Mouse (Mus musculus) midbrain, postnatal 0 days (tissue): ENCODE results near the gene Rgs14. TPM values are rescaled to one million over a fixed set of nuclear protein-coding genes. Genes with fewer than 3 reads are reported as not detected.

ENCODE experiments used
- ATAC-seq: fragments of 200-750 bp; cut with Nextera tagmentation; 2 replicates; pipeline ENCODE4 v1.8.0; 2017; ENCODE audit warnings: moderate number of reproducible peaks, mild to moderate bottlenecking, moderate TSS enrichment, moderate library complexity; ENCODE audit not compliant: low FRiP score
- DNase-seq: peaks from one replicate; pipeline ENCODE4 v3.0.0-alpha.2; 2015; ENCODE audit warnings: low spot score
- H3K27ac ChIP-seq: fragments of 300-500 bp; sonication (generic); 2 replicates; pipeline ENCODE4 v1.5.1; 2014; ENCODE audit warnings: low read depth, mild to moderate bottlenecking, low read length, mixed read lengths
- H3K27me3 ChIP-seq: fragments of 300-500 bp; sonication (generic); 2 replicates; pipeline ENCODE4 v1.6.1; 2014; ENCODE audit warnings: low read length, control low read depth, mixed read lengths; ENCODE audit not compliant: insufficient read depth
- H3K36me3 ChIP-seq: fragments of 300-500 bp; sonication (generic); 2 replicates; pipeline ENCODE4 v1.6.1; 2014; ENCODE audit warnings: low read length, control low read depth, mixed read lengths; ENCODE audit not compliant: insufficient read depth
- H3K4me1 ChIP-seq: fragments of 300-500 bp; sonication (generic); 2 replicates; pipeline ENCODE4 v1.6.1; 2014; ENCODE audit warnings: mild to moderate bottlenecking, control low read depth, antibody characterized with exemption, low read length, mixed read lengths; ENCODE audit not compliant: insufficient read depth
- H3K4me2 ChIP-seq: fragments of 300-500 bp; sonication (generic); 2 replicates; pipeline ENCODE4 v1.6.1; 2014; ENCODE audit warnings: low read depth, mild to moderate bottlenecking, low read length, mixed read lengths; ENCODE audit not compliant: poor library complexity, severe bottlenecking
- H3K4me3 ChIP-seq: fragments of 300-500 bp; sonication (generic); 2 replicates; pipeline ENCODE4 v1.5.1; 2014; ENCODE audit warnings: low read depth, mild to moderate bottlenecking, low read length, moderate library complexity
- H3K9ac ChIP-seq: fragments of 300-500 bp; sonication (generic); replicated peaks from 2 replicates; pipeline ENCODE4 v1.6.1; 2014; ENCODE audit warnings: mild to moderate bottlenecking, low read length, moderate library complexity, mixed read lengths; ENCODE audit not compliant: poor library complexity, severe bottlenecking
- H3K9me3 ChIP-seq: fragments of 300-500 bp; sonication (generic); 2 replicates; pipeline ENCODE4 v1.6.1; 2016; ENCODE audit warnings: low read length, control low read depth
- CTCF ChIP-seq: IDR thresholded peaks from 2 replicates; pipeline ENCODE4 v1.5.1; 2016; ENCODE audit warnings: antibody characterized with exemption, mild to moderate bottlenecking
- WGBS: fragments of 180-500 bp; shearing (Covaris S2); extraction: QIAGEN DNeasy Blood & Tissue Kit; methylation state at CpG from one replicate; pipeline ENCODE4 v1.1.7; 2014; 5-methylcytosine and 5-hydroxymethylcytosine counted together
- polyA plus RNA-seq: library from polyadenylated mRNA; unstranded; fragments of >200 nt; fragmentation: Nextera tagmentation; extraction: Ambion mirVana; gene quantifications from 2 replicates; pipeline ENCODE4 v1.2.1, GENCODE M21; 2015
- total RNA-seq: library from RNA; depleted of rRNA; stranded (reverse); fragments of >200 nt; gene quantifications from 2 replicates; pipeline ENCODE4 v1.2.3, GENCODE M21; 2014

The Rgs14 gene
- total and polyA plus RNA-seq, 2 experiments from 2014 or later: 0.44 to 1.5 TPM

GRCm38 (mm10) chr13:55392933-55393332, 23.4 kb downstream of the Rgs14 start:
- no peak overlapping the region for H3K4me2 ChIP-seq
- 66% methylated on average over 4 of the region's 4 CpGs for WGBS
- no peak for ATAC-seq

GRCm38 (mm10) chr13:55398088-55398487, 28.6 kb downstream of the Rgs14 start, which contains the start of gene Slc34a1:
Gene Slc34a1 (plus strand): TSS chr13:55398187.
- ATAC-seq: no peak
- no peak for DNase-seq
- WGBS: 88% methylated on average over 1 of the region's 1 CpGs

More at GRCm38 (mm10) chr13:55392933-55393332, 23.4 kb downstream of the Rgs14 start:
- no peaks in the 10 kb centered on the region for H3K4me1 ChIP-seq
- peak; percentile 45 for TF ChIP-seq CTCF
- H3K4me3 ChIP-seq: no peak overlapping the region
- H3K36me3 ChIP-seq: no peaks in the 10 kb centered on the region
- H3K27me3 ChIP-seq: no peaks in the 10 kb centered on the region
- no peaks in the 10 kb centered on the region for H3K9me3 ChIP-seq
- DNase-seq: no peak
- H3K27ac ChIP-seq: no peak overlapping the region
- H3K9ac ChIP-seq: no peak overlapping the region

GRCm38 (mm10) chr13:55399300-55400038, 29.9 kb downstream of the Rgs14 start:
- no peaks in the 10 kb centered on the region for H3K36me3 ChIP-seq
- no peak for DNase-seq
- WGBS: 60% methylated on average over 5 of the region's 5 CpGs
- no peak overlapping the region for H3K4me2 ChIP-seq
- no peaks in the 10 kb centered on the region for H3K27me3 ChIP-seq
- H3K4me3 ChIP-seq: no peak overlapping the region
- no peak overlapping the region for H3K9ac ChIP-seq
- H3K9me3 ChIP-seq: no peaks in the 10 kb centered on the region
- no peak for TF ChIP-seq CTCF
- H3K4me1 ChIP-seq: no peaks in the 10 kb centered on the region
- no peak overlapping the region for H3K27ac ChIP-seq
- no peak for ATAC-seq

More at GRCm38 (mm10) chr13:55398088-55398487, 28.6 kb downstream of the Rgs14 start, which contains the start of gene Slc34a1:
- Histone ChIP-seq H3K27ac (no peak within 1 kb of the TSS), H3K4me1 (no peaks in the 10 kb centered on the region), H3K9me3 (no peaks in the 10 kb centered on the region), H3K9ac (no peak within 1 kb of the TSS), H3K4me3 (no peak within 1 kb of the TSS), H3K4me2 (no peak within 1 kb of the TSS), H3K27me3 (no peaks in the 10 kb centered on the region), H3K36me3 (no peaks in the 10 kb centered on the region)
- TF ChIP-seq CTCF: no peak

GRCm38 (mm10) chr13:55400039-55400346, 30.5 kb downstream of the Rgs14 start:
- H3K9ac ChIP-seq: no peak overlapping the region
- TF ChIP-seq CTCF: no peak
- no peak for DNase-seq

GRCm38 (mm10) chr13:55403266-55403665, 33.7 kb downstream of the Rgs14 start:
- DNase-seq (peak; percentile 50), ATAC-seq (no peak)
- Histone ChIP-seq H3K9me3 (no peaks in the 10 kb centered on the region), H3K4me3 (no peak overlapping the region), H3K9ac (no peak overlapping the region), H3K4me2 (no peak overlapping the region), H3K27me3 (no peaks in the 10 kb centered on the region; the same call in 1 of the 2 replicates), H3K36me3 (no peaks in the 10 kb centered on the region), H3K4me1 (peaks cover 4% of the 10 kb centered on the region; the same call in 1 of the 2 replicates), H3K27ac (no peak overlapping the region)
- WGBS: 60% methylated on average over 7 of the region's 7 CpGs
- TF ChIP-seq CTCF: no peak

More at GRCm38 (mm10) chr13:55400039-55400346, 30.5 kb downstream of the Rgs14 start:
- 80% methylated on average over 1 of the region's 1 CpGs for WGBS
- Histone ChIP-seq H3K4me2 (no peak overlapping the region), H3K4me3 (no peak overlapping the region), H3K4me1 (no peaks in the 10 kb centered on the region), H3K36me3 (no peaks in the 10 kb centered on the region), H3K9me3 (no peaks in the 10 kb centered on the region), H3K27me3 (no peaks in the 10 kb centered on the region), H3K27ac (no peak overlapping the region)
- ATAC-seq: no peak
